Mouse (Mus musculus): ENCODE data around the gene Teddm1b.

DNA sequence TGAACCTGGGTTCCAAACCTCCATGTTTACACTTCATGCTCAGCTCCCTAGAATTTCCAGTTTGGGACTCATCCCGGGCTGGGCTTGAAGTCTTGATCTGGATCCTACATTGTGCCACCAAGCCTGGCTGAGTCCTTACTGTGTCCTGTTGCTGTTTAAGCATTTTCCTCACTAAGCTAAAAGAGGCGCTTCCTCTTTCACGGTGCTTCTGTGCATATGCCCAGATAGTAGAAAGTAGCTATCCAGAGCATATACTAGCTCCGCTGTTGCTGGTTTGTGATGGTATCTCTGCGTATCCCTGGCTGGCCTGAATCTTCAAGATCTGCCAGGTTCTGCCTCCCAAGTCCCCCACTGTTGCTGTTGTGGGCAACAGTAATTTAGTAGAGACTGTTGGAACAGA, 36.3 kb downstream of the Teddm1b start:
- no peak for TF ChIP-seq TAL1 (IDR thresholded peaks at IDR 0.05; ENCODE audit: low read length)
- no peak for TF ChIP-seq GATA1 (IDR thresholded peaks at IDR 0.05; ENCODE audit: low read length)
